Mouse (Mus musculus): ENCODE data around the gene Mlc1.

Gene Mlc1

GRCm38 (mm10) chr15:88978281-88979137, at the start of gene Mlc1:
TSS of gene Mlc1 (minus strand) at chr15:88979007.
- no peak for DNase-seq (ENCODE audit: low read depth, low spot score)

- DNase-seq (ENCODE audit: low read depth, low spot score) = no peak
Measured at GRCm38 (mm10) chr15:89020492-89020891, 41.7 kb upstream of the Mlc1 start.

GRCm38 (mm10) chr15:89020085-89020484, 41.3 kb upstream of the Mlc1 start:
- no peak for DNase-seq (ENCODE audit: low read depth, low spot score)

- no peak for DNase-seq (ENCODE audit: low read depth, low spot score)
Measured at GRCm38 (mm10) chr15:89016722-89017121, 37.9 kb upstream of the Mlc1 start.

GRCm38 (mm10) chr15:89007781-89008180, 29.0 kb upstream of the Mlc1 start:
- DNase-seq (ENCODE audit: low read depth, low spot score) = no peak

GRCm38 (mm10) chr15:89007002-89007401, 28.2 kb upstream of the Mlc1 start:
- no peak for DNase-seq (ENCODE audit: low read depth, low spot score)

- DNase-seq (ENCODE audit: low read depth, low spot score) = no peak
Measured at GRCm38 (mm10) chr15:89001245-89001644, 22.4 kb upstream of the Mlc1 start.

- no peak for DNase-seq (ENCODE audit: low read depth, low spot score)
Measured at GRCm38 (mm10) chr15:89000367-89000766, 21.6 kb upstream of the Mlc1 start.

- DNase-seq (ENCODE audit: low read depth, low spot score) = no peak
Measured at GRCm38 (mm10) chr15:88999124-88999523, 20.3 kb upstream of the Mlc1 start.

GRCm38 (mm10) chr15:88998636-88999035, 19.8 kb upstream of the Mlc1 start:
- DNase-seq (ENCODE audit: low read depth, low spot score) = no peak

- no peak for DNase-seq (ENCODE audit: low read depth, low spot score)
Measured at GRCm38 (mm10) chr15:88989236-88989635, 10.4 kb upstream of the Mlc1 start.

GRCm38 (mm10) chr15:88982534-88983079, 3.8 kb upstream of the Mlc1 start, which contains the start of gene Mov10l1:
TSS of gene Mov10l1 (plus strand) at chr15:88982909.
- no peak for DNase-seq (ENCODE audit: low read depth, low spot score)

- no peak for DNase-seq (ENCODE audit: low read depth, low spot score)
Measured at GRCm38 (mm10) chr15:88979138-88979446, 285 bp upstream of the Mlc1 start.

GRCm38 (mm10) chr15:88972300-88972699, 6.5 kb downstream of the Mlc1 start:
- no peak for DNase-seq (ENCODE audit: low read depth, low spot score)

GRCm38 (mm10) chr15:88964070-88964578, 14.7 kb downstream of the Mlc1 start:
- DNase-seq (ENCODE audit: low read depth, low spot score) = no peak

- no peak for DNase-seq (ENCODE audit: low read depth, low spot score)
Measured at GRCm38 (mm10) chr15:88957522-88957921, 21.3 kb downstream of the Mlc1 start.

- no peak for DNase-seq (ENCODE audit: low read depth, low spot score)
Measured at GRCm38 (mm10) chr15:88955342-88955741, 23.5 kb downstream of the Mlc1 start.

GRCm38 (mm10) chr15:88954368-88955072, 24.3 kb downstream of the Mlc1 start, which contains the start of gene Ttll8:
TSS of gene Ttll8 (minus strand) at chr15:88954418.
- no peak for DNase-seq (ENCODE audit: low read depth, low spot score)

GRCm38 (mm10) chr15:88951246-88951645, 27.6 kb downstream of the Mlc1 start:
- no peak for DNase-seq (ENCODE audit: low read depth, low spot score)

- no peak for DNase-seq (ENCODE audit: low read depth, low spot score)
Measured at GRCm38 (mm10) chr15:88946851-88947250, 32.0 kb downstream of the Mlc1 start.

- DNase-seq (ENCODE audit: low read depth, low spot score) = no peak
Measured at GRCm38 (mm10) chr15:88943896-88944551, 34.8 kb downstream of the Mlc1 start.

- DNase-seq (ENCODE audit: low read depth, low spot score) = no peak
Measured at GRCm38 (mm10) chr15:88942783-88943182, 36.0 kb downstream of the Mlc1 start.
